Mouse (Mus musculus) heart, embryonic 10.5 days (tissue): Measurements from ENCODE around the gene Helz. TPM values are rescaled to one million over a fixed set of nuclear protein-coding genes. Genes with fewer than 3 reads are reported as not detected.
"Not testable (repeated sequence)": the region's sequence is repeated elsewhere in the genome, so short reads cannot be mapped to it uniquely, and the experiment has no call there.

Experiments used
- DNase-seq: peaks from one replicate; pipeline ENCODE4 v3.0.0-alpha.2; 2017; ENCODE audit warnings: low spot score
- H3K27ac ChIP-seq: fragments of 300-500 bp; sonication (generic); 2 replicates; pipeline ENCODE4 v1.5.1; 2016; ENCODE audit warnings: mild to moderate bottlenecking
- H3K27me3 ChIP-seq: fragments of 300-500 bp; sonication (generic); 2 replicates; pipeline ENCODE4 v1.6.1; 2016; ENCODE audit warnings: mild to moderate bottlenecking; ENCODE audit not compliant: poor library complexity, insufficient read depth, severe bottlenecking
- H3K36me3 ChIP-seq: fragments of 300-500 bp; sonication (generic); 2 replicates; pipeline ENCODE4 v1.6.1; 2016; ENCODE audit warnings: mild to moderate bottlenecking, moderate library complexity
- H3K4me1 ChIP-seq: fragments of 300-500 bp; sonication (generic); 2 replicates; pipeline ENCODE4 v1.6.1; 2016; ENCODE audit warnings: mild to moderate bottlenecking
- H3K4me3 ChIP-seq: fragments of 300-500 bp; sonication (generic); 2 replicates; pipeline ENCODE4 v1.5.1; 2016; ENCODE audit warnings: mild to moderate bottlenecking, moderate library complexity
- H3K9me3 ChIP-seq: fragments of 300-500 bp; sonication (generic); 2 replicates; pipeline ENCODE4 v1.6.1; 2016; ENCODE audit warnings: mild to moderate bottlenecking, moderate library complexity
- WGBS: fragments of 180-500 bp; shearing (Covaris S2); methylation state at CpG from one replicate; pipeline ENCODE4 v1.1.7; 2016; 5-methylcytosine and 5-hydroxymethylcytosine counted together
- polyA plus RNA-seq: library from polyadenylated mRNA; unstranded; fragments of >200 nt; fragmentation: Nextera tagmentation; extraction: Ambion mirVana; gene quantifications from 2 replicates; pipeline ENCODE4 v1.2.1, GENCODE M21; 2016

Gene Helz
- polyA plus RNA-seq, 1 experiment from 2014 or later, result 20.9 TPM

DNA sequence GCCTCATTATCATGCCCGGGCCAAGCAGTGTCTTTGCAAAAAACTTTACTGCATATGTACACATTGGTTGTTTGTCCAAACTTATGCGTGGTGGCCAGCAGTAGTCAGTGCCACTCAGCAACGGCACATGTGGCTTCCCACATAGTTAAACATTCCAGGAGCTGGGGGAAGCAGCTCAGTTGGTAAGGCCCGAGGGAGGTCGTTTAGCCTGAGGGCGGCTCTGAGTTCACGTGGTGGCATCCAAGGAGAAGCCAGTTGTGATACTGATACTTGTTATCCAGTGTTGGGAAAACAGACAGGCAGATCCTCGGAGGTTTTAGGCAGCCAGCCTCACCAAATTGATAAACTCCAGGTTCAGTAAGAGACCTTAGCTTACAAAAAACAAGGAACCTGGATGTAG, 23.2 kb downstream of the Helz start:
- not testable (repeated sequence) for H3K27ac ChIP-seq, H3K27me3 ChIP-seq, H3K9me3 ChIP-seq, H3K4me3 ChIP-seq, DNase-seq
- peaks cover 27% of the 10 kb centered on the region for H3K4me1 ChIP-seq
- WGBS, result 85% methylated on average over 8 of the region's 8 CpGs
- peaks cover 54% of the 10 kb centered on the region for H3K36me3 ChIP-seq

DNA sequence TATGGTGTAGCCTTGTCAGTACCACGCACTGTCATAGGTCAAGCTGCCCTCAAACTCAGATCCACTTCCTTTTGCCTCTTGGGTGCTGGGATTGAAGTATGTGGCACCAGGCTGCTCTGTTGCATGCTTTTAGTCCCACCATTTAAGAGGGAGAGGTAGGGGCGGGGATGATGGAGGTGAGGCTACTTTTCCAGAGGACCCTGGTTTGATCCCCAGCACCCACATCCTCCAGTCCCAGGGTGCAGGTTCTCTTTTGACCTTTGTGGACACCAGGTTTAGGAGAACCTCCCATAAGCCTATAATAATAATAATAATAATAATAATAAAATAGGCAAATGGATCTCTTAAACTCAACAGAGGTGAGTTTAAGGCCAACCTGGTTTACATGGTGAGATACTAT, 23.6 kb downstream of the Helz start:
- no peak for DNase-seq
- H3K4me3 ChIP-seq, result no peak overlapping the region
- 96% methylated on average over 2 of the region's 2 CpGs for WGBS
- no peak overlapping the region for H3K27ac ChIP-seq
- no peaks in the 10 kb centered on the region for H3K9me3 ChIP-seq
- H3K36me3 ChIP-seq, result peaks cover 58% of the 10 kb centered on the region
- H3K27me3 ChIP-seq, result no peaks in the 10 kb centered on the region
- peaks cover 27% of the 10 kb centered on the region for H3K4me1 ChIP-seq

GRCm38 (mm10) chr11:107572551-107572950, 24.8 kb downstream of the Helz start:
- peaks cover 64% of the 10 kb centered on the region for H3K36me3 ChIP-seq
- WGBS, result 92% methylated on average over 3 of the region's 3 CpGs
- H3K27ac ChIP-seq, result no peak overlapping the region
- no peaks in the 10 kb centered on the region for H3K27me3 ChIP-seq
- no peak overlapping the region for H3K4me3 ChIP-seq
- H3K9me3 ChIP-seq, result no peaks in the 10 kb centered on the region
- no peak for DNase-seq
- peaks cover 30% of the 10 kb centered on the region for H3K4me1 ChIP-seq

DNA sequence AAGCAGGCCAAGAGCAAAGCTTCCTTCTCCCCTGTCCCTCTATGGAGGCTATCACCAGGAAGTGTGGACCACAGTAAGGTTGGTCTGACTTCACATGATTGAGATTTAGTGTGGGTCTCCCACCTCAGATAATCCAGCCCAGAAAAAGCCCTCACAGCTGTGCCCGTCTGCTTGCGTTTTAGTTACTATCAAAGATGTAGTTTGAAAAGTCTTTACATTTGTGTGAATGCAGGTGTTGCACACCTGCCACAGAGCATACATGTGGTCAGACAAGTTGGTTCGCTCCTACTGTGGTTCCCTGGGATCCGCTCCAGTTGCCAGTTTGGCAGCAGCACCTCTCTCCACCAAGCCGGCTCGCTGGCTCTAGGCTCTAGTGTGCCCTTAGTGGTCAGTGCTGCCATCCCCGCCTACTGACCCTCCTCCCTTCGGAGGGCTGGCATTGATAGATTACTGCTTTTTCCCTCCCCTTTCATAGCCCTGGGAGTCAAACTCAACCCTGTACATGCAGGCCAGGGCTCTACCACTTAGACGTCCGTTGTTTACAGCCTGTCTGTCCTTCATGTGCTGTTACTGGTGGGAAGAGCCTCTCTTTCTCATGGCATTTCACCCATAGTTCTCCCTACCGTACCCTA, 25.4 kb downstream of the Helz start:
- 66% methylated on average over 11 of the region's 11 CpGs for WGBS
- H3K4me3 ChIP-seq, result no peak overlapping the region; the same call in 1 of the 2 replicates
- H3K9me3 ChIP-seq, result no peaks in the 10 kb centered on the region
- no peak for DNase-seq
- no peaks in the 10 kb centered on the region for H3K27me3 ChIP-seq
- peak overlapping the region; percentile 86; the same call in 1 of the 2 replicates for H3K27ac ChIP-seq
- peaks cover 59% of the 10 kb centered on the region for H3K36me3 ChIP-seq
- H3K4me1 ChIP-seq, result peaks cover 30% of the 10 kb centered on the region

GRCm38 (mm10) chr11:107573847-107574246, 26.1 kb downstream of the Helz start:
- H3K27ac ChIP-seq, result peak overlapping the region; percentile 86
- H3K4me1 ChIP-seq, result peaks cover 30% of the 10 kb centered on the region
- peaks cover 59% of the 10 kb centered on the region for H3K36me3 ChIP-seq

DNA sequence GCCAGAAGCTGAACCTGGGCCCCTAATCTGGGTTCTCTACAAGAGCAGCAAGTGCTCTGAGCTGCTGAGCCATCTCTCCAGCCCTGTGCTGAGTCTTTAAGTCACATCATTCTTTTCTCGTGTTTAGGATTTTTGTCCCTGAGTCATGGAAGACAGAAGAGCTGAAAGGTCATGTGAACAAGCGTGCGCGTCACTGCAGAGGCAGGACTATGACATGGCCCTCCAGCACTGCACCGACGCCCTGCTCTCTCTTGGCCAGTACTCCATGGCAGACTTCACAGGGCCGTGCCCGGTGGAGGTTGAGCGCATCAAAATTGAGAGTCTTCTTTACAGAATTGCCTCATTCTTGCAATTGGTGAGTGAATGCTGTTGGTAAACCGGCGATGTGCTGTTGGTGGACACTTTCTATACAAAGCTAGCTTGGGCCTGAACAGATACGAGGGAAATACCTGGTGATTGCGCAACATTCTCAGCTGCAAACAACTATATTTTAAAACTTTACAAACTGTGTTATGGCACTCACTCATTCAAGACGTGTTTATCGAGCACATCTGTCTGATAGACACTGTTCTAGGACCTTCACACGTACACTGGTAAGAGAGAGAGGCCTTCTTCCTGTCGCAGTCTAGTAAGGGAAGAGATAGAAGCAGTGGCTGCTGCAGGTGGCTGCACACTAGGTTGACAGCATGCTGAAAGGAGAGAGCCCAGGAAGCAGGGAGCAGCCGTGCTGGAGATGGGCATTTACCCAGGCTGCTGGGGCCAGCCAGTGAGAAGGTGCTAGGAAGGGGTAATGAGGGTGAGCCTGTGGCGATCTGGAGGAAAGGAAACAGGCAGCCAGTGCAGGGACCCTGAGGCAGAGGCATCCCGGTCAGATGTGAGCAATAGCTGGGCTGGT, 27.3 kb downstream of the Helz start:
- no peak for DNase-seq
- Histone ChIP-seq H3K27ac (0 out of 2 replicates have a peak overlapping the region, but pooled peaks have one; percentile 62), H3K27me3 (no peaks in the 10 kb centered on the region), H3K4me1 (peaks cover 30% of the 10 kb centered on the region), H3K4me3 (no peak overlapping the region), H3K36me3 (peaks cover 56% of the 10 kb centered on the region), H3K9me3 (no peaks in the 10 kb centered on the region)
- 93% methylated on average over 20 of the region's 20 CpGs for WGBS

More at GRCm38 (mm10) chr11:107573847-107574246, 26.1 kb downstream of the Helz start:
- H3K4me3 ChIP-seq, result no peak overlapping the region; the same call in 1 of the 2 replicates
- H3K27me3 ChIP-seq, result no peaks in the 10 kb centered on the region
- no peaks in the 10 kb centered on the region for H3K9me3 ChIP-seq
- peak; percentile 90 for DNase-seq
- WGBS, result 38% methylated on average over 6 of the region's 6 CpGs

GRCm38 (mm10) chr11:107576186-107576585, 28.5 kb downstream of the Helz start:
- peaks cover 30% of the 10 kb centered on the region for H3K4me1 ChIP-seq
- H3K4me3 ChIP-seq, result no peak overlapping the region
- 92% methylated on average over 7 of the region's 7 CpGs for WGBS
- no peaks in the 10 kb centered on the region for H3K9me3 ChIP-seq
- no peaks in the 10 kb centered on the region for H3K27me3 ChIP-seq
- H3K36me3 ChIP-seq, result peaks cover 61% of the 10 kb centered on the region
- DNase-seq, result no peak
- no peak overlapping the region for H3K27ac ChIP-seq

- Histone ChIP-seq H3K4me1 (peaks cover 23% of the 10 kb centered on the region), H3K9me3 (no peaks in the 10 kb centered on the region), H3K27me3 (no peaks in the 10 kb centered on the region), H3K27ac (no peak overlapping the region), H3K36me3 (peaks cover 58% of the 10 kb centered on the region), H3K4me3 (no peak overlapping the region)
- DNase-seq, result peak; percentile 36
- 80% methylated on average over 8 of the region's 8 CpGs for WGBS
Observed at GRCm38 (mm10) chr11:107577400-107577799, 29.7 kb downstream of the Helz start.

- Histone ChIP-seq H3K27me3 (no peaks in the 10 kb centered on the region), H3K4me3 (no peak overlapping the region), H3K27ac (no peak overlapping the region), H3K36me3 (peaks cover 58% of the 10 kb centered on the region), H3K4me1 (peaks cover 15% of the 10 kb centered on the region), H3K9me3 (no peaks in the 10 kb centered on the region)
- peak; percentile 62 for DNase-seq
- WGBS, result 76% methylated on average over 7 of the region's 7 CpGs
Observed at GRCm38 (mm10) chr11:107578226-107578625, 30.5 kb downstream of the Helz start.

DNA sequence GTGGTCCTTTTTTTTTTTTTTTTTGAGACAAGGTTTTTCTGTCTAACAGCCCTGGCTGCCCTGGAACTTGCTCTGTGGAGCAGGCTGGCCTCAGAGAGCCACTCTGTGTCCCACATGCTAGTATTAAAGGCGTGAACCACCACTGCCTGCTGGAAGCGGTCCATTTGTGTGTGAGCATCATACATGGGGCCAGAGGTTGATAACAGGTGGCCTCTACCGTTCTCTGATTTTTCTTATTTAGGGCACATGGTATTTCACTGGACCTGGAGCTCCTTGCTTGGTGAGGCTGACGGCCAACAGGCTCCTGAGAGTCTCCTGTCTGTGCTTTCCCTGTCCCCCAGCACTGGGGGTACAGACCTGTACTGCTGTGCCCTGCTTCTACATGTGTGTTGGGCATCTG, 33.1 kb downstream of the Helz start:
- H3K9me3 ChIP-seq, result no peaks in the 10 kb centered on the region
- H3K4me1 ChIP-seq, result 0 out of 2 replicates have a peak, but pooled peaks cover 3% of the 10 kb centered on the region
- DNase-seq, result peak; percentile 67
- no peaks in the 10 kb centered on the region for H3K27me3 ChIP-seq
- peaks cover 61% of the 10 kb centered on the region for H3K36me3 ChIP-seq
- no peak overlapping the region for H3K4me3 ChIP-seq
- WGBS, result 92% methylated on average over 4 of the region's 4 CpGs
- no peak overlapping the region for H3K27ac ChIP-seq

DNA sequence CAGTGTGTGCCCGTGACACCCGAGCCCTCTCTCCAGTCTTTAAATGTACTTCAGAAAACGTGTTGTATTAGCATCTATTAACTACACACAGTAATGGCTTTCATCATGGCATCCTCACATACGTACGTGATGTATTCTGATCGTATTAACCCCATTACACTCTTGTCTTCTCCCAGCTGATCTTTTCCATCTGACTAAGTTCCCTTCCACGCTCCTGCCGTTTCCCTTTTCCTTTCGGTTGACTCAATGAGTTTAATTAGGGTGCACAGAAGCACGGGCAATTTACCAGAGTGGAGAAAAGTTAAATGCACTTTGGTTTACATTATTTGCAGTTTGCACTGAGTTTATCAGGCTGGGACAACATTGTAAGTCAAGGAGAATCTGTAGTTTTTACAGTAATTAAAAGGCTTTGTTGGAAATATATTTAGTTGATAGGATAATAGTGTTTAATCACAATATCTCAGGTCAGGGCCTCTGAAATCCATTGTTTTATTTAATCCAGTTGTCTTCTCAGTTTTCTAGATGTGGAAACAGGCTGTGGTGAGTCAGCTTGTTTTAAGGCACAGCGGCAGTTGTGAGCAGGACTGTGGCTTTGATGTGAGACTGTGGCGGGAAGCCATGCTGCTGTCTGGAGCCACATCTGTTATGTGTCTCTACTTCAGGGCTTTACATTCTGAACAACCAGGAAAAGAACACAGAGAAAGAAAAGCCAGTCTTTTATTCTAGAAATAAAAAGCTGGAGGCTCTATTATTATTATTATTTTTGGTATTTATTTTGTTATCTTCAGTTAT, 37.1 kb downstream of the Helz start:
- no peak overlapping the region for H3K4me3 ChIP-seq
- H3K27ac ChIP-seq, result no peak overlapping the region
- peaks cover 52% of the 10 kb centered on the region for H3K36me3 ChIP-seq
- no peak for DNase-seq
- H3K4me1 ChIP-seq, result no peaks in the 10 kb centered on the region
- no peaks in the 10 kb centered on the region for H3K9me3 ChIP-seq
- 84% methylated on average over 12 of the region's 12 CpGs for WGBS
- no peaks in the 10 kb centered on the region for H3K27me3 ChIP-seq

DNA sequence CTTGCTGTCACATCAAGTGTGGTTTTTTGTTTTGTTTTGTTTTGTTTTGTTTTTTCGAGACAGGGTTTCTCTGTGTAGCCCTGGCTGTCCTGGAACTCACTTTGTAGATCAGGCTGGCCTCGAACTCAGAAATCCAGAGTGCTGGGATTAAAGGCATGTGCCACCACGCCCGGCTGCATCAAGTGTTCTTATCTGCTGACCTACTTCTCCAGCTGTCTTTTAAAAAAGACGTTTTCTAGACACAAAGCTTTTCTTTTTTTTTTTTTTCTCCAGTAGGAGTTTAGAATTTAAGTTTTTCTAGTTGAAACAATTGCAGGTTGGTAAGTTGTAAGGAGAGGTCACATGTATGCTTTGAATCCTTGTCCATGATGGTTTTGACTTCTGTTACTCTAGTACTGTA, 38.4 kb downstream of the Helz start:
- not testable (repeated sequence) for DNase-seq, H3K4me3 ChIP-seq, H3K27me3 ChIP-seq, H3K27ac ChIP-seq, H3K9me3 ChIP-seq, H3K4me1 ChIP-seq
- 76% methylated on average over 5 of the region's 5 CpGs for WGBS
- H3K36me3 ChIP-seq, result peaks cover 41% of the 10 kb centered on the region
